Mouse (Mus musculus) cerebral cortex, adult 2 months (tissue): Measurements from ENCODE around the gene Napsa.

Source experiments
- WGBS: fragments of 180-500 bp; shearing (Covaris S2); methylation state at CpG from one replicate; pipeline ENCODE4 v1.1.7; 2018; 5-methylcytosine and 5-hydroxymethylcytosine counted together

Gene Napsa

DNA sequence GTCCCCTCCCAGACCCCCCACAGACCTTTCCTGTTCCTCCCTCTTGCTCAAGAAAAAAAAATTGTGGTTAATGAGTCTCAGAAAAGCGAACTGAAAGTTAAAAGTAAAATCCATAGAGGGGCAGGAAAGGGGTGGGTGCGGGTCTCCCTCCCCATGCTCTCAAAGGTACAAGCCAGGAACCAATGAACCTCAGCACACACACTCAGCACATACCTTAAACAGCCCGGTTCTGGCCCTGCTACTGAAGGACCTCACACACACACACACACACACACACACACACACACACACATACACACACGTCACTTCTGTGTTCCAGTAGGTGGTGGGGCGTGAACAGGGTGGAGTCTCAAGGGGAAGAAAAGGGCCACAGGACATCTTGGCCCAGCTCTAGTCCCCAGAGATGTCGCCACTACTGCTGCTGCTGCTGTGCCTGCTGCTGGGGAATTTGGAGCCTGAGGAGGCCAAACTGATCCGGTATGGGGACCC, at the start of gene Napsa:
Napsa (plus strand) TSS at position 168 of the 489 bp plus-strand sequence.
- 46% methylated on average over 7 of the region's 7 CpGs for WGBS

- WGBS = 88% methylated on average over 2 of the region's 2 CpGs
These were observed 49.1 kb upstream of the Napsa start for GRCm38 (mm10) chr7:44523056-44523455.

DNA sequence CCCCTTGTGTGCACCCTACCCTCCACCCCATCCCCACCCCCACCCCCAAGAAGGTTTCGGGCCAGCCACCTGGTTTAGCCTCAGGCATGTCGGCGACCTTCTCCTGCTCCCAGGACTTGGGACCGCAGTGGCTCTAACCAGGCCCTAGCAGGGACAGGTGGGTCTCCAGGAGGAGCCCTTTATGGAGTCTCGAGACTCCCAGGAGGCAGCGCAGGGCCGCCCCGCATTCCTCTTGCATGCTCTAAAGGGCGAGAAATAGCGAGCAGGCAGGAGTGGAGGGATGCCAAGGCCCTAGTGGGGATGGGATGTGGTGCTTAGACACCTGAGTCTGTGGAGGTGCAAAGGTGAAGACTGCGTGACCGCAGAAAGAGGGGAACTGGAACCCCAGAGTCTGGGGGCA, 47.7 kb upstream of the Napsa start, which contains the start of gene Mybpc2:
Mybpc2 (minus strand) TSS at position 155 of the 400 bp plus-strand sequence.
- 51% methylated on average over 12 of the region's 12 CpGs for WGBS

DNA sequence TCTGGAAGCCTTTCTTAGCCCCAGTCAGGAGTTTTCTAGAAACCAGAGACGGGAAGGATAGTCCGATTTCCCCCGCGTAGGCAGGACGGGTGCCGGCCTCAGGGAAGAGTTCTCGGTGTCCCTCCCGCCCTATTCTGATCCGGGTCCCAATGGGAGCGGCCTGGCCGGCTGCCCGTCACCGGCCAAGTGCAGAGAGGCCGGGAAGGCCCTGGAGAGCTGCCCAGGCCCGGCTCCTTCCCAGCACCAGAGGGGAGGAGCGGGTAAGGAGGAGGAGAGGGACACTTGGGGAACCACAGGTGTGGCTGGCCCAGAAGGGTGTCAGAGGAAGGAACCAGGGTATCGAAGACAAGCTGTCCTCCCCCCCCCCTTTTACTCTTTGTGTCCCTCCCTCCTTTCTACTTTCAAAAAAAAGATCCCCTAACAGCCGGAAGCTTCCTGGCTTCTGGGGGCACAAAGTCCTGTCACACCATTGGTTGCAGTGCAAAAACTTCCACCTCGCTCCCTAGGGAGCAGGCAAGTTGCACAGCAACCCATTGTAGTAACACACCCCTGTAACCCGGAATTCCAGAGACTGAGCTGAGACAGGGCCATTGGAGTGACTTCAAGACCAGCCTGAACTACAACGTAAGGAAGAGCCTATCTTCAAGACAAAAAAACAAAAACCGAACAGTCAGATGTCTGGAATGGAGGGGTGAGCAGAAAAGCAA, 46.9 kb upstream of the Napsa start:
- WGBS = 19% methylated on average over 22 of the region's 22 CpGs

GRCm38 (mm10) chr7:44526414-44527154, 45.6 kb upstream of the Napsa start:
- WGBS = 94% methylated on average over 14 of the region's 14 CpGs

DNA sequence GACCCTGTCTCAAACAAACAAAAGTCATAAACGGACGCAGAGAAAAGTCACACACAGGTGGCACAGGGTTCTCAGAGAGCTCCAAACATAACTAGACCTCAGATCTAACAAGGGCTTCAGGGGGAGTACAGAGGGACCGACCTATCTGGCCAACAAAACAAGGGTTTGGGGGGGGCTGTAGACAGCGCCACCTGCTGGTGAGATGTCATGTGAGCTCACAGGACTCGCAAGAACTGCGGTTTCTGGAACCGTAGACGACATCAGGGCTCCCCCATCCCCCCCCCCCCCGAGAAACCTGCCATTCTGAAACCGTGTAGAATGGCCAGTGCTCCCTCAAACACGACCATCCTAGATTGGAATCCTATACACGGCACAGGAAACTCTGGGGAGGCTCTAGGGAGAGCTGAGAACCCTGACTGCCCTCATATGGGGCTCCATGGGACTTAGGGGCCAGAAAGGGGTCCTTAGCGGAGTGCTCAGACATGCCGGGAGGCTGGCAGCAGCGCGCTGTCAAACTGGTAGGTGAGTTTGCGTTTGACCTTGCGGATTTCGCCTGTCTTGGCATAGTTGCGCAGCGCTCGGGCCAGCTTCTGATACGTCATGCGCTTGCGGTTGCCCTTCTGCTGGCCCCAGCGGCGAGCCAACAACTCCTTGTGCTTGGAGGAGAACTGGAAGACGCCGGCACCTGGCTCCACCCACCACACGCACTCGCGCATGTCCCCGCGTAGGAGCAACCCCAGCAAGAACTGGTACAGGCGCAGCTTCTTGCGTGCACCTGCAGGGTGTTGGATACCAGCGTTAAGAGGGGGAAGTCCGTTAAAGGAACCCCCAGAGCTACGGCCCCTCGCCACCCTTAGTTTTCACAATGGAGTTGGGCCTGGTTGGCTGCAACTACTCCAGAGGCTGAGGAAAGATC, 44.4 kb upstream of the Napsa start:
- 7% methylated on average over 40 of the region's 40 CpGs for WGBS

- WGBS = 78% methylated on average over 5 of the region's 5 CpGs
These were observed 42.7 kb upstream of the Napsa start for GRCm38 (mm10) chr7:44529518-44529917.

- 82% methylated on average over 3 of the region's 3 CpGs for WGBS
These were observed 41.7 kb upstream of the Napsa start for GRCm38 (mm10) chr7:44530507-44530906.

- 49% methylated on average over 5 of the region's 5 CpGs for WGBS
These were observed 41.0 kb upstream of the Napsa start for GRCm38 (mm10) chr7:44531207-44531606.

DNA sequence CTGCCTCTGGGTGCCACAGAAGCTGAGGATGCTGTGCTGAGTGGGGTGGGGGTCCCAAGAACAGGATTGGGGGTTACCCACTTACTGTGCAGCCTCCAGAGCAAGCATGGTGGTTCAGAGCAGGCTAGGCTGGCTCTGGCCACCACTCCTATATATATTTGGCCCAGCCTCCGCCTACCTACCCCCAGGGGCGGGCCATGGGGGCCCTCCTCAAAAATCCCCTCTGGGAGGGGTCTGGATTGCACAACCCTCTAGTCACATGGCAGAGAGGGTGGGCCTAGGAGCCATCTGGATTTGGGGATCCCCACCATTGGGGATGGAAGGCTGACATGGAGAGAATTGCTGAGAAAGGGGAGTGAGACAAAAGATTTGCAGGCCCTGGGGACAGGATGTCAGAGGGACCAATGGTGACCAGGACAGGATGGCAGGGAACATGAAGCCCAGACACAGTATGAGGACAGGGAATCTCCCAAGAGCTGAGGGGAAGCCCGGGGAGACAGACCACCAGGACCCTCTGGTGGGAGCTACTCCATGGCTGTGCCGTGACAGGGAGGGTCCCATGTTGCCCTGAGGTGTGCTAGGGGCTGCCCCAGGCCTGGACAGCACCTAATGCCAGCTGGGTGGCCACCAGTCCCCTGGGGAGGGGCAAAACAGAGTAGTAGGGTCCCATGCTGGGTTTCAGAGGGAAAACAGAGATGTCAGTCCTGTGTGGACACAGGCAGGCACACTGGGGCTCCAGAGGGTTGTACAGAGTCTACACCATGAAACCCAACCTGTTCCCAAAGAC, 40.0 kb upstream of the Napsa start, which contains the start of gene Spib:
Spib (minus strand) TSS at position 126 of the 787 bp plus-strand sequence.
- WGBS = 85% methylated on average over 4 of the region's 4 CpGs

DNA sequence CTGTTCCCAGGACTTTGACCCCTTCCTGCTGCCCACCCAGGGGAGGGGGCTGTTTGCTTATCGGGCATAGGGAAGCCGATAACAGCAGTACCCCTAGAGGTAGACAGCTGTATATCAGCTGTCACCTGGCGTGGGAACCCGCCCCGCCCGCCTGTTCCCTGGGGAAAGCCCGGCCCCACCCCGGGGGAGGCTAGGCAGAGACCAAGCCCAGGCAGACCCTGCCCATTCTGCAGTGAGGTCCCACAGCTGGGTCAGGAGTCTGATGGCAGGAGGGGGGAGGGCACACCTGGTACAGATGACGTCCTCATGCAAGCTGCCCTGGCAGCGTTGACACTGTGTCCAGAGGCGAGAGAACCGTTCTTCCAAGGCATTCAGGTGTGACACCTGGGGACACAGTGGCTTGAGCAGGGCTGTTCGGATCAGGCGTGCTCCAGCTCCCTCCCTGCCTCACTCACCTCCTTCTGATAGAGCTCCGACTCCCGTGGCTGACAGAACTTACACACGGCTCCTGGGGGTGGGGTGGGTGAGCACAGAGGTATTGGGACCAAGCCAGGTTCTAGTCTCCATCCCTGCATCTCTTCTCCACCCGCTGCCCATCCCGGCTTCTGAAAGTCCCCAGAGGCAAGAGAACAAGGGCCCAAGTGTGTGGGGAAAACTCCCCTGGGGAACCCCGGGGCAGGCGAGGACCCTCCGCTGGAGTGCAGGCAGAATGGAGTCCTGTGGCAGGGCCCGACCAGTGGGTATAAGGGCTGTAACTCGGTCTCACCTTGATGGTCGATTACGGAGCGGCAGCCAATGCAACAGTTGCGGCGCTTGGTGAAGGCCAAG, 39.0 kb upstream of the Napsa start:
- 90% methylated on average over 29 of the region's 29 CpGs for WGBS

DNA sequence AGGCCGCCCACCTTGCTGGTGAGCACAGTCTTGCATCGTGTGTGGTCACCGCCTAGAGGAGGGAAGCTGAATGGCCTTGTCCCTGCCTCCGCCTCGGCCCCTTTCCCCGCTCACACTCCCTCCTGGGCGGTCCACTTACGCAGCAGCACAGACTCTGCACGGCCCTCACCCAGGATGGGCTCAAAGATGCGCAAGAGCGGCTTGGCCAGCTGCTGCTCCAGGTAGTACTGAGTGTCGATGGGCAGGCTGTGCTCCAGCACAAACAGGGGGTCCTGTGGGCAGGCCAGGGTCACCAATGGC, 38.5 kb upstream of the Napsa start:
- WGBS = 86% methylated on average over 12 of the region's 12 CpGs

- WGBS = 92% methylated on average over 13 of the region's 13 CpGs
These were observed 37.9 kb upstream of the Napsa start for GRCm38 (mm10) chr7:44534242-44534641.

- WGBS = 92% methylated on average over 19 of the region's 19 CpGs
These were observed 37.3 kb upstream of the Napsa start for GRCm38 (mm10) chr7:44534656-44535441.

GRCm38 (mm10) chr7:44535657-44536589, 36.3 kb upstream of the Napsa start:
- WGBS = 90% methylated on average over 27 of the region's 27 CpGs

- 53% methylated on average over 6 of the region's 6 CpGs for WGBS
These were observed 35.6 kb upstream of the Napsa start for GRCm38 (mm10) chr7:44536590-44536968.

- 67% methylated on average over 7 of the region's 7 CpGs for WGBS
These were observed 35.2 kb upstream of the Napsa start for GRCm38 (mm10) chr7:44537009-44537408.

DNA sequence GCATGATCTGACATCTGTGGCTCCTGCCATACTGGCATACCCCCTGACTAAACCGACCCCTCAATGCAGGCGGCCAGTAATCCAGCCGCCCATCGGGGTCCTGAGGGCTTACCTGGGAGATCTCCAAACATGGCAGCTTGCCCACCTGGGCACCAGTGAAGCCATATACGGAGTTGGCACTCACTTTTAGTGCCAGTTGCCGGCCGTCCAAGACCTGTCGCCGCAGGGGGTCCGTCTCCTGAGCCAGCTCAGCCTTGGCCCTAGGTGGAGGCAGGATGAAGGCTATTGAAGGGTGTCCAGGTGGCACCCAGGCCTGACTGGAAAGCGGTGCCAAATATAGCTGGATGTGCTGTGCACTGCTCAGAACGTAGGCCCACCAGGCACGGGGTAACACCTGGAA, 34.7 kb upstream of the Napsa start:
- 88% methylated on average over 13 of the region's 13 CpGs for WGBS
